Comparison of ENCODE assay signal across 8 mouse cellular contexts in genomic region chr11:113733631-113734364, GRCm38 (mm10). TPM values are rescaled to one million over a fixed set of nuclear protein-coding genes. Genes with fewer than 3 reads are reported as not detected.
DNase-seq lines count a peak whose midpoint lies in the region; ATAC-seq and TF ChIP-seq lines count a peak whose summit lies in the region.

No protein-coding gene starts in this region.

- no peak for TF ChIP-seq CTCF in G1E (IDR thresholded peaks at IDR 0.05; ENCODE audit: low read depth, low read length)
- no peak for TF ChIP-seq CTCF in heart, postnatal 0 days (IDR thresholded peaks at IDR 0.05; ENCODE audit: low read depth)
- TF ChIP-seq CTCF in lung, adult 2 months (IDR thresholded peaks at IDR 0.05; ENCODE audit: insufficient read depth, low read length) = no peak

- peak overlapping the region; percentile 47 for H3K27ac ChIP-seq in heart, postnatal 0 days (ENCODE audit: low read depth)

- H3K9ac ChIP-seq in heart, postnatal 0 days (replicated peaks; ENCODE audit: low read depth, low read length) = no peak overlapping the region

- no peaks in the 10 kb centered on the region for H3K9me3 ChIP-seq in G1E (replicated peaks)
- no peaks in the 10 kb centered on the region for H3K9me3 ChIP-seq in heart, postnatal 0 days (replicated peaks; ENCODE audit: control insufficient read depth, low read length)

- 49% methylated on average over 6 of the region's 6 CpGs for WGBS in heart, postnatal 0 days
- WGBS in lung, adult 2 months = 15% methylated on average over 6 of the region's 6 CpGs

- ATAC-seq in G1E (ENCODE audit: extremely low read depth, insufficient number of reproducible peaks, low FRiP score, poor library complexity, severe bottlenecking) = peak; percentile 63
- peak; percentile 57 for ATAC-seq in heart, postnatal 0 days (ENCODE audit: insufficient read depth, low read depth)

- peak overlapping the region; percentile 44; the same call in 1 of the 2 replicates for H3K4me3 ChIP-seq in G1E (ENCODE audit: low read depth, low read length)
- H3K4me3 ChIP-seq in heart, postnatal 0 days (ENCODE audit: low read depth, low read length) = no peak overlapping the region
- H3K4me3 ChIP-seq in lung, adult 2 months (replicated peaks; ENCODE audit: extremely low read depth, low read depth, low read length) = no peak overlapping the region

- peaks cover 92% of the 10 kb centered on the region for H3K36me3 ChIP-seq in G1E (replicated peaks)
- peaks cover 7% of the 10 kb centered on the region; the same call in 1 of the 2 replicates for H3K36me3 ChIP-seq in heart, postnatal 0 days (replicated peaks; ENCODE audit: control insufficient read depth, insufficient read depth, low read length)

- peak; percentile 82 to 94 for DNase-seq in adrenal gland, adult (ENCODE audit: inconsistent age in 2 of 2, low spot score in 1 of 2)
- no peak for DNase-seq in adrenal gland, postnatal 4 days (ENCODE audit: low spot score in 2 of 2)
- peak; percentile 57 for DNase-seq in G1E (ENCODE audit: low spot score)
- no peak for DNase-seq in heart, postnatal 0 days (ENCODE audit: low spot score)
- peak; percentile 66 for DNase-seq in lung, adult 2 months
- DNase-seq in urinary bladder, adult 2 months (ENCODE audit: low spot score) = peak; percentile 50
- no peak for DNase-seq in ovary, postnatal 36 days (ENCODE audit: low spot score)
- no peak for DNase-seq in right cerebral cortex, adult 18-20 months

- H3K27me3 ChIP-seq in G1E (ENCODE audit: insufficient read depth, low read length) = no peaks in the 10 kb centered on the region
- H3K27me3 ChIP-seq in heart, postnatal 0 days (ENCODE audit: control insufficient read depth, insufficient read depth, low read length) = no peaks in the 10 kb centered on the region

- no peak for TF ChIP-seq EP300 in heart, postnatal 0 days (IDR thresholded peaks at IDR 0.05; ENCODE audit: low read depth)

- TF ChIP-seq POLR2A in lung, adult 2 months (IDR thresholded peaks at IDR 0.05; ENCODE audit: borderline replicate concordance, extremely low read depth, low read depth, low read length) = peak; percentile 16; the same call in 1 of the 2 replicates

- H3K4me1 ChIP-seq in G1E (ENCODE audit: insufficient read depth, low read depth, low read length) = peaks cover 67% of the 10 kb centered on the region
- peaks cover 21% of the 10 kb centered on the region for H3K4me1 ChIP-seq in heart, postnatal 0 days (ENCODE audit: control insufficient read depth, insufficient read depth)
- peaks cover 68% of the 10 kb centered on the region for H3K4me1 ChIP-seq in lung, adult 2 months (ENCODE audit: control insufficient read depth, insufficient read depth, low read length)

- H3K4me2 ChIP-seq in heart, postnatal 0 days (ENCODE audit: low read depth, low read length) = no peak overlapping the region

RNA-seq across cellular contexts. Expression of gene Cdc42ep4, which starts 17.9 kb away (rescaled TPM):
- 10 to 100 TPM; 86.9 to 95.5 TPM for total RNA-seq in adrenal gland, postnatal 4 days (2021)
- total RNA-seq in G1E (2014; fragmentation: Nextera tagmentation) (11.6 and 38.6 TPM in 2 replicates), G1E (2017) (10.6 and 10.8 TPM in 2 replicates)
- polyA plus RNA-seq in G1E (2012) = 20.2 and 22.8 TPM in 2 replicates
- 33.5 and 39.8 TPM in 2 replicates for total RNA-seq in heart, postnatal 0 days (2014; rRNA removed; ENCODE audit: low replicate concordance)
- polyA plus RNA-seq in heart, postnatal 0 days (2015; fragmentation: Nextera tagmentation; extraction: Ambion mirVana) = 11.8 and 12.0 TPM in 2 replicates
- 80.4 and 115 TPM in 2 replicates for polyA plus RNA-seq in lung, adult 2 months (2012; rRNA removed)
- 19.8 and 27.1 TPM in 2 replicates for polyA plus RNA-seq in urinary bladder, adult 2 months (2012; rRNA removed)

RNA-seq across cellular contexts. Expression of gene Cpsf4l, which starts 24.0 kb away (rescaled TPM):
- under 1 TPM; 0.62 to 0.68 TPM for total RNA-seq in adrenal gland, postnatal 4 days (2021)
- not detected in 2 replicates for total RNA-seq in G1E (2014; fragmentation: Nextera tagmentation)
- not detected in 2 replicates for total RNA-seq in G1E (2017)
- polyA plus RNA-seq in G1E (2012) = not detected in 2 replicates
- 1.3 TPM in 1 of 2 replicates, not detected in the other for total RNA-seq in heart, postnatal 0 days (2014; rRNA removed; ENCODE audit: low replicate concordance)
- polyA plus RNA-seq in heart, postnatal 0 days (2015; fragmentation: Nextera tagmentation; extraction: Ambion mirVana) = 0.10 TPM in 1 of 2 replicates, not detected in the other
- polyA plus RNA-seq in lung, adult 2 months (2012; rRNA removed) = 0.09 TPM in 1 of 2 replicates, not detected in the other
- 0.38 and 0.44 TPM in 2 replicates for polyA plus RNA-seq in urinary bladder, adult 2 months (2012; rRNA removed)

RNA-seq across cellular contexts. Expression of gene D11Wsu47e, which starts 49.6 kb away (rescaled TPM):
- 10 to 100 TPM; 24.7 to 25.9 TPM for total RNA-seq in adrenal gland, postnatal 4 days (2021)
- total RNA-seq in G1E (2014; fragmentation: Nextera tagmentation) (14.9 and 20.2 TPM in 2 replicates), G1E (2017) (14.0 and 16.1 TPM in 2 replicates)
- 6.5 and 7.0 TPM in 2 replicates for polyA plus RNA-seq in G1E (2012)
- total RNA-seq in heart, postnatal 0 days (2014; rRNA removed; ENCODE audit: low replicate concordance) = 17.4 and 18.1 TPM in 2 replicates
- polyA plus RNA-seq in heart, postnatal 0 days (2015; fragmentation: Nextera tagmentation; extraction: Ambion mirVana) = 8.9 and 10.4 TPM in 2 replicates
- 6.2 and 7.1 TPM in 2 replicates for polyA plus RNA-seq in lung, adult 2 months (2012; rRNA removed)
- polyA plus RNA-seq in urinary bladder, adult 2 months (2012; rRNA removed) = 11.5 and 12.5 TPM in 2 replicates

RNA-seq across cellular contexts. Expression of gene Fam104a, which starts 49.8 kb away (rescaled TPM):
- 10 to 100 TPM; 32.5 to 33.5 TPM for total RNA-seq in adrenal gland, postnatal 4 days (2021)
- total RNA-seq in G1E (2014; fragmentation: Nextera tagmentation) = 43.8 and 44.1 TPM in 2 replicates
- 35.8 and 35.9 TPM in 2 replicates for total RNA-seq in G1E (2017)
- polyA plus RNA-seq in G1E (2012) = 111 and 150 TPM in 2 replicates
- 23.3 and 25.2 TPM in 2 replicates for total RNA-seq in heart, postnatal 0 days (2014; rRNA removed; ENCODE audit: low replicate concordance)
- polyA plus RNA-seq in heart, postnatal 0 days (2015; fragmentation: Nextera tagmentation; extraction: Ambion mirVana) = 32.7 and 33.6 TPM in 2 replicates
- 21.2 and 31.7 TPM in 2 replicates for polyA plus RNA-seq in lung, adult 2 months (2012; rRNA removed)
- polyA plus RNA-seq in urinary bladder, adult 2 months (2012; rRNA removed) = 25.0 and 26.5 TPM in 2 replicates

Comparison
In these comparisons a context has a peak if more than half of its experiments do, and no peak if none do; other contexts are left out.
1. DNase-seq: peak in adrenal gland, adult (2 of 2), G1E (single experiment), lung, adult 2 months (single experiment) and urinary bladder, adult 2 months (single experiment); none in adrenal gland, postnatal 4 days (0 of 2), heart, postnatal 0 days (single experiment), ovary, postnatal 36 days (single experiment) and right cerebral cortex, adult 18-20 months (single experiment).